Mouse (Mus musculus): ENCODE results near the gene Pou2f3. TPM values are rescaled to one million over a fixed set of nuclear protein-coding genes. Genes with fewer than 3 reads are reported as not detected.
"Not testable (repeated sequence)": the region's sequence is repeated elsewhere in the genome, so short reads cannot be mapped to it uniquely, and the experiment has no call there.

The Pou2f3 gene
- polyA plus RNA-seq, 1 experiment from 2014 or later: 0.09 TPM

DNA sequence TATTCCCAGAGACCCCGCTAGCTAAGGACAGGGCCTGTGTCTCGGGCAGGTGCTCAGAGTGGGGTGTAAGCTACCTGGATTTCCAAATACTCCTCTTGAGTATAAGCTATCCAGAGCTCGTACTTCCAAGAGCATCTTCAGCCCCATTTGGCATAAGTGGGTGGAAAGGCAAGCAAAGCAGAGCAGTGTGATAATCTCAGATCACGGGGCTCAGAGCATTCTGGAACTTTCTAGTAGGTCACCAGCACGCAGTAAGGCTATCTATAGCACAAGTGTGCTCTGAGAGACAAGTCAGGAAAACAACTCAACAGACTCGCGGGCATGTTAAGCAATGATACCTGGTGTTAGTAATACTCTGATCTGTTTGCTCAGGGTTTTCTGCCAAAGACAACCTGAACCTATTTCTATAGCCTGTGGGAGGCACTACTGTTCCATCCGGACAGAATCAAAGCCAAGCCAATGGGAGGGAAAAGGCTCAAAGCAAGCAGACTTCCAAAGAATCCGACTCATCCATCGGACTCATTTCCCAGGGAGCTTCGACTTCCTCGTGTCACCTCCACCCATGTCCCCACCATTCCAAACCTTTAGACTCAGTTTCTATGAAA, 65.9 kb downstream of the Pou2f3 start:
- no peaks in the 10 kb centered on the region; the same call in 1 of the 2 replicates for H3K27me3 ChIP-seq (ENCODE audit: insufficient read depth, poor library complexity, severe bottlenecking)
- H3K9me3 ChIP-seq: no peaks in the 10 kb centered on the region
- no peak for DNase-seq (ENCODE audit: low spot score)
- WGBS: 72% methylated on average over 12 of the region's 12 CpGs
- H3K4me3 ChIP-seq: no peak overlapping the region
- H3K27ac ChIP-seq: no peak overlapping the region
- 0 out of 2 replicates have a peak, but pooled peaks cover 9% of the 10 kb centered on the region for H3K4me1 ChIP-seq (replicated peaks)
- H3K36me3 ChIP-seq: no peaks in the 10 kb centered on the region

DNA sequence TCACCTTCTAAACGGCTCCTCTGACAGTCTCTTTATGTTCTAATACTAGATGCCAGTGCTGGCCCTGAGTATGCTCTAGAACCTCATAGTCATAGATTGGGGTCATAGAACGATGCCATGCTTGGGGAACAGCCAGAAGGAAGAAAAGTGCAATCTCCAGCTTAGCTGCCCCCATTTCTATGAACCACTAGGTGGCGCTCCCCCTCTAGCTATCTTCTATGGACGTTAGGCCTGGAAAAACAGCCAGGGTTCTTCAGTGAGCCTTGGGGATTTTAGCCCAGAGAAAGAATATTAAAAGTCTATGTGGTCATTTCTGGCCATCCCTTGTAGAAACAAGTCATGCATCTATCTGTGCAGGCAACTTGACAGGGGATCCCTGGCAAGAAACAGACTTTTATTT, 68.3 kb downstream of the Pou2f3 start:
- Histone ChIP-seq H3K9me3 (no peaks in the 10 kb centered on the region), H3K36me3 (no peaks in the 10 kb centered on the region), H3K27me3 (ENCODE audit: insufficient read depth, poor library complexity, severe bottlenecking) (no peaks in the 10 kb centered on the region), H3K4me1 (replicated peaks) (0 out of 2 replicates have a peak, but pooled peaks cover 9% of the 10 kb centered on the region), H3K4me3 (no peak overlapping the region), H3K27ac (no peak overlapping the region)
- peak; percentile 69 for DNase-seq (ENCODE audit: low spot score)
- WGBS: 12% methylated on average over 4 of the region's 4 CpGs

DNA sequence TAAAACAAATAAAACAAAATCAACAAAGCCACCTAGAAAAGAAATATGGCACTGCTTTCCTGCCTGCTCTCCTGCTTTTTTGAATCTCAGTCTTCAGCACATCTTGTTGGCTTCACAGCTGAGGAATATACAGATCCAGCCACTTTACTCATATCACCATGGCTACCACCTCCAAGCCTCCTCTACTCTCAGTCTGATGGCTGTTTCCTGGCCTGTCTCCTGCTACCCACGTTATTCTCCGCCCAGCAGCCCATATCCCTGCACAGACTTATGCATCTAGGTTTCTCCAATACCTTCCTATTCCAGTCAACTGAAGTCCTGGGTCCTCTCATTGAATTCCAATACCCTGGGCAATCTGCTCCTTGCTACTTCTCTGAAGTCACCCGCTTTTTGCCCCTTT, 76.6 kb downstream of the Pou2f3 start:
- no peak overlapping the region for H3K27ac ChIP-seq
- no peak for DNase-seq (ENCODE audit: low spot score)
- H3K4me1 ChIP-seq (replicated peaks): peaks cover 11% of the 10 kb centered on the region; the same call in 1 of the 2 replicates
- no peaks in the 10 kb centered on the region for H3K9me3 ChIP-seq
- H3K4me3 ChIP-seq: no peak overlapping the region
- no peaks in the 10 kb centered on the region for H3K27me3 ChIP-seq (ENCODE audit: insufficient read depth, poor library complexity, severe bottlenecking)
- no peaks in the 10 kb centered on the region for H3K36me3 ChIP-seq
- 85% methylated on average over 3 of the region's 3 CpGs for WGBS

DNA sequence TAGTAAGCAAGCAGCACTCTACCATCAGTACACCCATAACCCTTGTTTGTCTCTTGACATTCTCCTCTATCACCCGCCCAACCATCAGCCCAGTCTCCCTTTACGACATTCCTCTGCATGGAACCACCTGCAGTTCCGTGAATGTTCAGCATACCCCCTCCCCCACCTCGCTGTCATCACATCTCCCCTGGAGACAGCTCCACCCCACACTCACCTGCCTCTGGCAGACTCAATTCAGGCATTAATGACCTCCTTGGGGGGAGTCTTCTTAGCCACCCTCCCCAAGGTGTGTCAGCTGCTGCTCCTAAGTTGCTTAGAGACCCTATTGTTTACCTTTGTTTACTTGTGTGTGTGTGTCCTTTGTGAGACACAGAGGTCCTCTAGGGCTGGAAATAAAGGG, 77.8 kb downstream of the Pou2f3 start:
- Histone ChIP-seq H3K36me3 (no peaks in the 10 kb centered on the region), H3K27ac (no peak overlapping the region), H3K4me1 (replicated peaks) (peaks cover 11% of the 10 kb centered on the region; the same call in 1 of the 2 replicates), H3K9me3 (no peaks in the 10 kb centered on the region), H3K27me3 (ENCODE audit: insufficient read depth, poor library complexity, severe bottlenecking) (no peaks in the 10 kb centered on the region), H3K4me3 (no peak overlapping the region)
- WGBS: 39% methylated on average over 4 of the region's 4 CpGs
- no peak for DNase-seq (ENCODE audit: low spot score)

DNA sequence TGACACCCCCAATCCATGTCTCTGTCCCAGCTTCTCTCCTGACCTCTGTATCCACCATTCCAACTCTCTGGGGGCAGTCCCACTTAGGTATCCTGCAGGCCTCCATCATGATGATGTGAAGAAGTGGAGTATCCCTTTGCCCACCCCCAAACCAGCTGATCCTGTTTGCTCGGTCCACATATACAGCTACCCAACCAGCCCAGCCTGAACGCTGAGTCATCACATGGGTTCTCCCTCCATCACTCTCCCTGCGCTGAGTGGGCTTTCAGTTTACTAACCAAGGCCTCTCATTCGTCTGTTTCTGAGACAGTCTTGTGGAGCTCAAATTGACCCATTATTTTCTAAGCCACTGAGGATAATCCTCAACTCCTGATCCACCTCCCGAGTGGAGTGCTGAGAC, 78.2 kb downstream of the Pou2f3 start:
- no peaks in the 10 kb centered on the region for H3K36me3 ChIP-seq
- no peaks in the 10 kb centered on the region for H3K9me3 ChIP-seq
- WGBS: 80% methylated on average over 5 of the region's 5 CpGs
- no peaks in the 10 kb centered on the region for H3K27me3 ChIP-seq (ENCODE audit: insufficient read depth, poor library complexity, severe bottlenecking)
- H3K4me3 ChIP-seq: no peak overlapping the region
- DNase-seq (ENCODE audit: low spot score): no peak
- no peak overlapping the region for H3K27ac ChIP-seq
- H3K4me1 ChIP-seq (replicated peaks): peaks cover 11% of the 10 kb centered on the region; the same call in 1 of the 2 replicates

DNA sequence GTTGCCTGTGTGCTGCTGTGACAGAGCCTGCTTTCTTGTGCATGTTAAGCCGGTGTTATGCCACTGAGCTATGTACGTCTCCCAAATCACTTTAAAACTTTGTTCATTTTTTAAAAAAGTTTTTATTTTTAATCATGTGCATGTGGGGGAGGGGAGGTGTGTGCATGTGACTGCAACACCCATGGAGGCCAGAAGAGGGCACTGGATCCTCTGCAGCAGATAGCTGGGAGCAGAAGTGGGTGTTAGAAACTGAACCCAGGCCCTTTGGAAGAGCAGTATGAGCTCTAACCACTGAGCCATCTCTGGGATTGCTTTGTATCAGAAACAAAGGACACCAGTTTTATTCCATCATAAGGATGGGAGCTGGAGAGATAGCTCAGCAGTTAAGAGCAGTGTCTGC, 79.5 kb downstream of the Pou2f3 start:
- Histone ChIP-seq H3K9me3 (no peaks in the 10 kb centered on the region), H3K4me1 (replicated peaks) (peaks cover 11% of the 10 kb centered on the region; the same call in 1 of the 2 replicates), H3K36me3 (no peaks in the 10 kb centered on the region), H3K27me3 (ENCODE audit: insufficient read depth, poor library complexity, severe bottlenecking) (no peaks in the 10 kb centered on the region), H3K4me3 (no peak overlapping the region), H3K27ac (no peak overlapping the region)
- 96% methylated on average over 2 of the region's 2 CpGs for WGBS
- no peak for DNase-seq (ENCODE audit: low spot score)

DNA sequence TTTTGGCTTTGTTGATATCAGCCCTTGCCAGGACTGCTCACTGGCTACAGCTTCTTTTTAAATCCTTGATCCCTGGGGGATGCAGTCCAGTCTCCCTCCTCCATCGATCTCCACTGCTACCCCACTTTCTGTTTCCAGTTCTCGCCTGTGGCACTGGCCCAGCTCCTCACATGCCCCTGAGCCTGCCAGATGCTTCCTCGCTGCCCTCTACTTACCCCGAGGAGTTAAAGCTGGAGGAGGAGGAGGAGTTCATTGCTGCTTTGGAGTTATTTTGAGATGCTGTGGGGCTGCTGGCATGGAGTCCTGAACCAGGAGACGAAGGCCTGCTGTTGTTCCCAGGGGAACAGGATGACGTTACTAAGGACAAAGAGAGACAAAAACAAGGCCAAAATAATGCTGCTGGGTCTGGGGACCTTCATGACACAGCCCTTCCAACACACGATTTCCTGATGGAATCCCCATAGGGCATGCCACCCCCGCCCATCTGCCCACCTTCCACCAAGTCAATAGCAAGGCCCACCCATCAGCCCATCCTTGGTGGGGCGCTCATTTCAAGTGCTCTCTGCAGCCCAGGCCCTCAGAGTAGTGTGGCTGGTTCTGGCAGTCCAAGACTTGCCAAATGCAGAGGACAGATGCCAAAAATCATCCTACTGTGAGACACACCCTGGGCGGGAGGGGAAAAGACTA, 82.9 kb downstream of the Pou2f3 start:
- Histone ChIP-seq H3K4me3 (no peak overlapping the region), H3K9me3 (no peaks in the 10 kb centered on the region), H3K27ac (no peak overlapping the region), H3K27me3 (ENCODE audit: insufficient read depth, poor library complexity, severe bottlenecking) (no peaks in the 10 kb centered on the region), H3K4me1 (replicated peaks) (peaks cover 6% of the 10 kb centered on the region; the same call in 1 of the 2 replicates), H3K36me3 (no peaks in the 10 kb centered on the region)
- no peak for DNase-seq (ENCODE audit: low spot score)
- 74% methylated on average over 10 of the region's 10 CpGs for WGBS

DNA sequence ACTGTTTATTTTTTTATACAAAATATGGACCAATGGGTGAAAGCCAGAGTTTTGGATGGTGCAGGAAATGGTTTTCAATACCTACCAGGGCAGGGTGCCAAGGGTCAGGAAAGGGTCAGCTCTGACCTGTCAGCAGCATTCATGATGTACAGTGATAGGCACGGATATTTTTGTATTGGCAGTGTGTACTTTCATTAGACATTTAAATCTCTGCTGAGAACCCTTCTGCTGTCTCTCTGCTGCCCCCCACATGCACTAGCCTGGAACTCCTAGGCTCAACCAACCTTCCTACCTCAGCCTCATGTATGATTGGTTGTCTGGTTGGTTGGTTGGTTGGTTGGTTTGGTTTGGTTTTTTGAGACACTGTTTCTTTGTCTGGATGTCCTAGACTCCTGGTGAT, 87.8 kb downstream of the Pou2f3 start:
- Histone ChIP-seq H3K27me3 (ENCODE audit: insufficient read depth, poor library complexity, severe bottlenecking) (no peaks in the 10 kb centered on the region), H3K9me3 (no peaks in the 10 kb centered on the region), H3K4me3 (no peak overlapping the region), H3K4me1 (replicated peaks) (no peaks in the 10 kb centered on the region), H3K36me3 (no peaks in the 10 kb centered on the region), H3K27ac (no peak overlapping the region)
- DNase-seq (ENCODE audit: low spot score): no peak
- 44% methylated on average over 1 of the region's 1 CpGs for WGBS

DNA sequence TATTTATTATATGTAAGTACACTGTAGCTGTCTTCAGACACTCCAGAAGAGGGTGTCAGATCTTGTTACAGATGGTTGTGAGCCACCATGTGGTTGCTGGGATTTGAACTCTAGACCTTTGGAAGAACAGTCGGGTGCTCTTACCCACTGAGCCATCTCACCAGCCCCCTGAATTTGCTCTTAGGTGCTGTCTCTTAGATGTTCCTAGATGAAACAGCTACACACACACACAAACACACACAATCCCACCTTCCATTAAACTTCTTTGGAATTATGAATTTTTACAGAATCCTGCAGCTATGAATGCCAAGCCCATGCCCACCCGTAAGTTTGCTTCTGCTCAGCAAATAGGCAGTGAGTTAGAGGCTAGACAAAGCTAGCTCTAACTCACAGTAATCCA, 88.2 kb downstream of the Pou2f3 start:
- H3K4me1 ChIP-seq (replicated peaks); H3K36me3 ChIP-seq; H3K27ac ChIP-seq; H3K27me3 ChIP-seq (ENCODE audit: insufficient read depth, poor library complexity, severe bottlenecking); H3K9me3 ChIP-seq; H3K4me3 ChIP-seq; DNase-seq (ENCODE audit: low spot score): not testable (repeated sequence)
- WGBS: 81% methylated on average over 2 of the region's 2 CpGs

DNA sequence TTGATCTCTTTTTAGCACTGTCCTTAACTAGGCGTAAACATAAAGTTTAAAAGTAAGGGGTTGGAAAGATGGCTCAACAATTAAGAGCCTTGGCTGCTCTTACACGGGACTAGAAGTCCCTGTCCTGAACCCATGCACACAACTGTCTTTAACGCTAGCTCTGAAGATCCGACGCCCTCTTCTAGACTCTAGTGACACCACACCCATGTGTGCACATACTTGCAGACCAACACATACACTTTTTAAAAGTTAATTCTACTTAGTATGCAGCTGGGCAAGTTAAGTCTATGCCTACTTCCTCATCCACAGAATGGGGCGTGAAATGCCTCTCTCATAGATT, 93.2 kb downstream of the Pou2f3 start:
- WGBS: 86% methylated on average over 6 of the region's 6 CpGs
- Histone ChIP-seq H3K36me3 (0 out of 2 replicates have a peak, but pooled peaks cover 2% of the 10 kb centered on the region), H3K27me3 (ENCODE audit: insufficient read depth, poor library complexity, severe bottlenecking) (peaks cover 4% of the 10 kb centered on the region; the same call in 1 of the 2 replicates), H3K4me3 (no peak overlapping the region), H3K27ac (no peak overlapping the region), H3K9me3 (no peaks in the 10 kb centered on the region), H3K4me1 (replicated peaks) (peaks cover 20% of the 10 kb centered on the region)
- no peak for DNase-seq (ENCODE audit: low spot score)

DNA sequence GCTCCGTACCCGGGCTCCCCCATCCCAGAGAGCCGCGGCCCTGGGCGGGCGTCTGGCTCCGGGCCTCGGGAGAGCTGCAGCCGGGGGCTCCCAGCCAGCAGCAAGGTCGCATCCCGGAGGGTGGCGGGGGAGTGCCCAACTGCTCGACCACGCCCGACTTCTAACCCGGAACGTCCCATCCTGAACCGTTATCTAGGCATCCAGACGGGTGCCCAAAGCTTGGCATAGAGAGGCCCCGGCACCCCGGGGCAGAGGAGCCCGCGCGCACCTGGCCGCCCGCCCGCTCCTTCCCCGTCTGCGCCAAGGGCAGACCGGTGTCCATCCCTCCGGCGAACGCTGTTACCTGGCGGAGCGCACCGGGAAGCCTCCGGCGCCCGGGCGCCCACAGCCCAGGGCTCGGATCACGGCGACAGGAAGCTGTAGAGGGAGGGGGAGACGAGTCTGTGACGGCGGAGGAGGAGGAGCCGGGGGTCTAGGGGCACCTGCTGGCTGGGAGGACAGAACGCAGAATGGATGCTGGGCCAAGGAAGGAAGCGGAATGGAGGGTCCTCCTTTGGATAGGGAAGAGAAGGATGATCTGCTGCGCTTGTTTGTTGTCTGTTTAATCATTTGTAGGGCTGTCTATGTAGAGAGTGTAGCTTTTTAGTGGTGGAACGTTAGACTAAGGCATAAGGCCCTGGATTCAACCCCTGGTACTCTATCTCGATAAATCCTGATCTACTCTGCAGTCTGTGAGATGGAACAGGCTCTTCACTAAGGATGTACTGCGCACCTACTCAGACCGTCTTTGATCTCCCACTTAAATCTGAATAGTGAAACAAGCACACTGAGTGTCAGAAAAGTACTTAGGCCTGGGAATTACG, 93.8 kb downstream of the Pou2f3 start, which contains the start of gene Tmem136:
Tmem136 (minus strand) TSS at position 437 of the 863 bp plus-strand sequence.
- WGBS: 4% methylated on average over 55 of the region's 55 CpGs
- Histone ChIP-seq H3K27me3 (ENCODE audit: insufficient read depth, poor library complexity, severe bottlenecking) (peaks cover 4% of the 10 kb centered on the region; the same call in 1 of the 2 replicates), H3K4me1 (replicated peaks) (peaks cover 20% of the 10 kb centered on the region), H3K27ac (peak within 1 kb of the TSS; percentile 89), H3K9me3 (no peaks in the 10 kb centered on the region), H3K36me3 (peaks cover 8% of the 10 kb centered on the region), H3K4me3 (peak within 1 kb of the TSS; percentile 95)
- peak; percentile 78 for DNase-seq (ENCODE audit: low spot score)

DNA sequence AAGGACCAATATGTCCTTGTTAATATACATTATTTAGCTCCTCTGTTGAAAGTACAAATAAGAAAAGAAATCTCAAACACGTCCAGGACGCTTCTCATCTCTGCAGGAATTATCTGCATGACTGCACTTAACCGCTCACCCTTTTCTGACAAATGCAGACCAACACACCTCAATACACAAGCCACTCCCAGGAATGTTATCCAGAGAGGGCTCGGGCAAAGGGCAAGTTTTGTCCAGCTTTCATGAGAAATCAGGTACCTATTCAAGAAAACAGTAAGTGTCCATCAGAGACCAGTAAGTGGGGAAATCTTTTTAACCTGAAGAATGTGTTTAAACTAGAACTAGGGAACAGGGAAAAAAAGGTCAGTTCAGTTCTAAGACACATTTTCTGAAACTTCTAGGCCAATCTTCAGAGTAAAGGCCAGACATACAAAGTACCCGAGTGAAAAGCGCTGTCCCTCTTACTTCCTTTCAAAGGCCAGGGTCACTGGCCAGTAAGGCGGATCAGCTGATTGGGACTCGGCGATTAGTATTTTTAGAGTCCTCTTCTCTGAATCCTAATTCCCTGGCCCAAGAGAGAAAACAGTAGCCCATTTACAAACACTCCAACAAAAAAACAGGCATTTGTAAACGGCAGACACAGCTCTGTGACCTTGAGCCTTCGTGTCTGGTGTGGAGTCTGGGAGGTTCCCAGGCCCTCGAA, 94.6 kb downstream of the Pou2f3 start:
- Histone ChIP-seq H3K27me3 (ENCODE audit: insufficient read depth, poor library complexity, severe bottlenecking) (peaks cover 4% of the 10 kb centered on the region; the same call in 1 of the 2 replicates), H3K27ac (peak overlapping the region; percentile 89), H3K4me3 (peak overlapping the region; percentile 95), H3K9me3 (no peaks in the 10 kb centered on the region), H3K4me1 (replicated peaks) (peaks cover 20% of the 10 kb centered on the region), H3K36me3 (peaks cover 16% of the 10 kb centered on the region)
- 18% methylated on average over 12 of the region's 12 CpGs for WGBS
- DNase-seq (ENCODE audit: low spot score): no peak

Measured in hindbrain, embryonic 10.5 days (tissue).